ENCODE assay signal across 1 mouse cellular context in the genomic region with DNA sequence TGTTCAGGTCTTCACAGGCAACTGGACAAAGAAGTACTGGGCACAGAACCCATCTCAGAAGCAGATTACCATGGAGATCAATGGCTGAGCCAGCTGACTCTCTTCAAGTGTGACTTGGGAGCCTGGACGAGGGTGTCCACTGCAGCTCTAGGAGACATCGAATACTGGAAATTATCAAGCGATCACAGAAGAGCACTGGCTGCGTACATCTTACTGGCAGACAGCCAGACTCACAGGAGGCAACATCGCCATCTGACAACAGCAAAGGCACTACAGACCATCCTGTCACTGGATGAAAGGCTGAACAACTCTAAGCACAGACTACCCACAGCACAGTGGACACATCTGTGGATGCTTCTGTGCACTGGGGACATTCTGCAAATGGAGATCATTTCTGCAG.
TF ChIP-seq lines count a peak whose summit lies in the region.

No protein-coding gene starts in this region.

TF ChIP-seq in MEL, 35 proteins besides CTCF, POLR2A, EP300 and RAD21:
- no peak for TF ChIP-seq MEF2A (IDR thresholded peaks at IDR 0.05; ENCODE audit: extremely low read depth, insufficient replicate concordance, low read depth, low read length, poor library complexity, severe bottlenecking)
- TF ChIP-seq ZNF384 (IDR thresholded peaks at IDR 0.05; ENCODE audit: low read depth, low read length), result no peak
- no peak for TF ChIP-seq NRF1 (IDR thresholded peaks at IDR 0.05; ENCODE audit: insufficient read depth, low read depth, low read length, poor library complexity, severe bottlenecking)
- TF ChIP-seq ZMIZ1 (IDR thresholded peaks at IDR 0.05; ENCODE audit: low read depth, low read length), result no peak
- TF ChIP-seq MXI1 (IDR thresholded peaks at IDR 0.05; ENCODE audit: low read depth, low read length), result no peak
- no peak for TF ChIP-seq JUND (IDR thresholded peaks at IDR 0.05; ENCODE audit: low read depth, low read length)
- no peak for TF ChIP-seq USF1 (IDR thresholded peaks at IDR 0.05; ENCODE audit: low read depth, low read length)
- no peak for TF ChIP-seq RCOR1 (IDR thresholded peaks at IDR 0.05; ENCODE audit: low read depth, low read length)
- TF ChIP-seq CHD1 (IDR thresholded peaks at IDR 0.05; ENCODE audit: low read depth, low read length), result no peak
- TF ChIP-seq CHD2 (IDR thresholded peaks at IDR 0.05; ENCODE audit: low read length), result no peak
- no peak for TF ChIP-seq TBP (IDR thresholded peaks at IDR 0.05; ENCODE audit: low read depth, low read length)
- no peak for TF ChIP-seq MYB (IDR thresholded peaks at IDR 0.05; ENCODE audit: low read depth, low read length)
- TF ChIP-seq HCFC1 (IDR thresholded peaks at IDR 0.05; ENCODE audit: low read depth, low read length), result no peak
- TF ChIP-seq POLR2AphosphoS2 (IDR thresholded peaks at IDR 0.05; ENCODE audit: low read length), result no peak; the same call in 1 of the 2 replicates
- TF ChIP-seq POLR2AphosphoS5 (IDR thresholded peaks at IDR 0.05; ENCODE audit: borderline replicate concordance, low read depth, low read length), result no peak
- TF ChIP-seq GABPA (IDR thresholded peaks at IDR 0.05; ENCODE audit: low read depth, low read length), result no peak
- no peak for TF ChIP-seq ZC3H11A (IDR thresholded peaks at IDR 0.05; ENCODE audit: low read depth, low read length)
- no peak for TF ChIP-seq SMC3 (IDR thresholded peaks at IDR 0.05; ENCODE audit: low read depth, low read length)
- no peak for TF ChIP-seq KAT2A (conservative IDR thresholded peaks at IDR 0.05; ENCODE audit: low read depth, low read length)
TF ChIP-seq in MEL: peak in this region for 0.
